Mouse (Mus musculus): ENCODE data around the gene Sufu. TPM values are rescaled to one million over a fixed set of nuclear protein-coding genes. Genes with fewer than 3 reads are reported as not detected.

Gene Sufu
- polyA plus RNA-seq, 1 experiment, result 16.6 TPM

GRCm38 (mm10) chr19:46425266-46425665, 28.6 kb downstream of the Sufu start:
- TF ChIP-seq POLR2A (IDR thresholded peaks at IDR 0.05; ENCODE audit: insufficient read length, low read depth) (no peak), TCF12 (IDR thresholded peaks at IDR 0.05; ENCODE audit: insufficient read depth, poor library complexity, severe bottlenecking) (no peak), MYOG (IDR thresholded peaks at IDR 0.05; ENCODE audit: control insufficient read depth in 1 of 3, insufficient read depth in 1 of 3, insufficient read length in 2 of 3, low read depth in 2 of 3) (no peak)
- Histone ChIP-seq H3K27me3 (ENCODE audit: control insufficient read depth, insufficient read depth, insufficient read length) (no peaks in the 10 kb centered on the region), H3ac (ENCODE audit: control insufficient read depth, insufficient read length) (no peak overlapping the region), H3K79me2 (ENCODE audit: control insufficient read depth, insufficient read depth) (peaks cover 31% of the 10 kb centered on the region), H3K36me3 (ENCODE audit: control insufficient read depth, insufficient read depth) (no peaks in the 10 kb centered on the region), H3K4me2 (ENCODE audit: low read depth) (no peak overlapping the region), H3K4me3 (no peak overlapping the region)

- no peak overlapping the region for H3ac ChIP-seq (ENCODE audit: control insufficient read depth, insufficient read length)
- no peak for TF ChIP-seq MAX (IDR thresholded peaks at IDR 0.05; ENCODE audit: low read depth)
- TF ChIP-seq MYOG (IDR thresholded peaks at IDR 0.05; ENCODE audit: control insufficient read depth in 1 of 3, insufficient read depth in 1 of 3, insufficient read length in 2 of 3, low read depth in 2 of 3), result no peak
- TF ChIP-seq TCF12 (IDR thresholded peaks at IDR 0.05; ENCODE audit: insufficient read depth, poor library complexity, severe bottlenecking), result no peak
- TF ChIP-seq MYOD1 (IDR thresholded peaks at IDR 0.05; ENCODE audit: control insufficient read depth in 1 of 3, insufficient read length in 2 of 3, low read depth in 2 of 3), result no peak
- no peak for TF ChIP-seq TCF3 (IDR thresholded peaks at IDR 0.05; ENCODE audit: insufficient read length, low read depth)
- no peak for TF ChIP-seq SRF (IDR thresholded peaks at IDR 0.05; ENCODE audit: control insufficient read depth, insufficient read length, low read depth)
- no peak for TF ChIP-seq CEBPB (IDR thresholded peaks at IDR 0.05; ENCODE audit: insufficient read depth, poor library complexity, severe bottlenecking)
- no peak for TF ChIP-seq E2F4 (IDR thresholded peaks at IDR 0.05; ENCODE audit: insufficient read depth)
- TF ChIP-seq REST (IDR thresholded peaks at IDR 0.05; ENCODE audit: insufficient read depth, insufficient read length), result no peak
- no peak for TF ChIP-seq POLR2AphosphoS2 (IDR thresholded peaks at IDR 0.05; ENCODE audit: insufficient read length, low read depth)
- TF ChIP-seq USF1 (IDR thresholded peaks at IDR 0.05; ENCODE audit: low read depth), result no peak
- TF ChIP-seq POLR2A (IDR thresholded peaks at IDR 0.05; ENCODE audit: insufficient read length, low read depth), result no peak
- no peak overlapping the region for H3K4me3 ChIP-seq
- H3K79me2 ChIP-seq (ENCODE audit: control insufficient read depth, insufficient read depth), result peaks cover 28% of the 10 kb centered on the region
- H3K36me3 ChIP-seq (ENCODE audit: control insufficient read depth, insufficient read depth), result no peaks in the 10 kb centered on the region
- no peak overlapping the region for H3K4me2 ChIP-seq (ENCODE audit: low read depth)
- no peaks in the 10 kb centered on the region for H3K27me3 ChIP-seq (ENCODE audit: control insufficient read depth, insufficient read depth, insufficient read length)
These were observed 29.8 kb downstream of the Sufu start for GRCm38 (mm10) chr19:46426488-46426887.

- no peaks in the 10 kb centered on the region for H3K27me3 ChIP-seq (ENCODE audit: control insufficient read depth, insufficient read depth, insufficient read length)
- H3K79me2 ChIP-seq (ENCODE audit: control insufficient read depth, insufficient read depth), result peaks cover 11% of the 10 kb centered on the region
- no peak overlapping the region for H3ac ChIP-seq (ENCODE audit: control insufficient read depth, insufficient read length)
- H3K4me2 ChIP-seq (ENCODE audit: low read depth), result no peak overlapping the region
- no peak overlapping the region for H3K4me3 ChIP-seq
- no peaks in the 10 kb centered on the region for H3K36me3 ChIP-seq (ENCODE audit: control insufficient read depth, insufficient read depth)
- TF ChIP-seq USF1 (IDR thresholded peaks at IDR 0.05; ENCODE audit: low read depth), result no peak
- no peak for TF ChIP-seq MYOD1 (IDR thresholded peaks at IDR 0.05; ENCODE audit: control insufficient read depth in 1 of 3, insufficient read length in 2 of 3, low read depth in 2 of 3)
- no peak for TF ChIP-seq POLR2AphosphoS2 (IDR thresholded peaks at IDR 0.05; ENCODE audit: insufficient read length, low read depth)
- TF ChIP-seq CEBPB (IDR thresholded peaks at IDR 0.05; ENCODE audit: insufficient read depth, poor library complexity, severe bottlenecking), result no peak
- no peak for TF ChIP-seq E2F4 (IDR thresholded peaks at IDR 0.05; ENCODE audit: insufficient read depth)
- no peak for TF ChIP-seq TCF3 (IDR thresholded peaks at IDR 0.05; ENCODE audit: insufficient read length, low read depth)
- TF ChIP-seq TCF12 (IDR thresholded peaks at IDR 0.05; ENCODE audit: insufficient read depth, poor library complexity, severe bottlenecking), result no peak
- TF ChIP-seq POLR2A (IDR thresholded peaks at IDR 0.05; ENCODE audit: insufficient read length, low read depth), result no peak
- no peak for TF ChIP-seq MAX (IDR thresholded peaks at IDR 0.05; ENCODE audit: low read depth)
- TF ChIP-seq REST (IDR thresholded peaks at IDR 0.05; ENCODE audit: insufficient read depth, insufficient read length), result no peak
- TF ChIP-seq MYOG (IDR thresholded peaks at IDR 0.05; ENCODE audit: control insufficient read depth in 1 of 3, insufficient read depth in 1 of 3, insufficient read length in 2 of 3, low read depth in 2 of 3), result no peak
- no peak for TF ChIP-seq SRF (IDR thresholded peaks at IDR 0.05; ENCODE audit: control insufficient read depth, insufficient read length, low read depth)
These were observed 32.6 kb downstream of the Sufu start for GRCm38 (mm10) chr19:46429250-46429649.

GRCm38 (mm10) chr19:46433712-46434111, 37.0 kb downstream of the Sufu start:
- TF ChIP-seq POLR2A (IDR thresholded peaks at IDR 0.05; ENCODE audit: insufficient read length, low read depth) (no peak), TCF12 (IDR thresholded peaks at IDR 0.05; ENCODE audit: insufficient read depth, poor library complexity, severe bottlenecking) (no peak), SRF (IDR thresholded peaks at IDR 0.05; ENCODE audit: control insufficient read depth, insufficient read length, low read depth) (no peak), E2F4 (IDR thresholded peaks at IDR 0.05; ENCODE audit: insufficient read depth) (no peak), MYOD1 (IDR thresholded peaks at IDR 0.05; ENCODE audit: control insufficient read depth in 1 of 3, insufficient read length in 2 of 3, low read depth in 2 of 3) (no peak), MYOG (IDR thresholded peaks at IDR 0.05; ENCODE audit: control insufficient read depth in 1 of 3, insufficient read depth in 1 of 3, insufficient read length in 2 of 3, low read depth in 2 of 3) (no peak), CEBPB (IDR thresholded peaks at IDR 0.05; ENCODE audit: insufficient read depth, poor library complexity, severe bottlenecking) (no peak), USF1 (IDR thresholded peaks at IDR 0.05; ENCODE audit: low read depth) (no peak), POLR2AphosphoS2 (IDR thresholded peaks at IDR 0.05; ENCODE audit: insufficient read length, low read depth) (no peak), TCF3 (IDR thresholded peaks at IDR 0.05; ENCODE audit: insufficient read length, low read depth) (no peak)
- Histone ChIP-seq H3K4me2 (ENCODE audit: low read depth) (no peak overlapping the region), H3K79me2 (ENCODE audit: control insufficient read depth, insufficient read depth) (peaks cover 10% of the 10 kb centered on the region), H3K27me3 (ENCODE audit: control insufficient read depth, insufficient read depth, insufficient read length) (no peaks in the 10 kb centered on the region), H3K4me3 (no peak overlapping the region), H3K36me3 (ENCODE audit: control insufficient read depth, insufficient read depth) (no peaks in the 10 kb centered on the region), H3ac (ENCODE audit: control insufficient read depth, insufficient read length) (no peak overlapping the region)

- TF ChIP-seq POLR2AphosphoS2 (IDR thresholded peaks at IDR 0.05; ENCODE audit: insufficient read length, low read depth), result no peak
- no peak for TF ChIP-seq SRF (IDR thresholded peaks at IDR 0.05; ENCODE audit: control insufficient read depth, insufficient read length, low read depth)
- TF ChIP-seq TCF3 (IDR thresholded peaks at IDR 0.05; ENCODE audit: insufficient read length, low read depth), result no peak
- TF ChIP-seq E2F4 (IDR thresholded peaks at IDR 0.05; ENCODE audit: insufficient read depth), result no peak
- TF ChIP-seq USF1 (IDR thresholded peaks at IDR 0.05; ENCODE audit: low read depth), result no peak
- TF ChIP-seq CEBPB (IDR thresholded peaks at IDR 0.05; ENCODE audit: insufficient read depth, poor library complexity, severe bottlenecking), result no peak
- H3K27me3 ChIP-seq (ENCODE audit: control insufficient read depth, insufficient read depth, insufficient read length), result no peaks in the 10 kb centered on the region
- H3K36me3 ChIP-seq (ENCODE audit: control insufficient read depth, insufficient read depth), result no peaks in the 10 kb centered on the region
- no peak overlapping the region for H3ac ChIP-seq (ENCODE audit: control insufficient read depth, insufficient read length)
- H3K79me2 ChIP-seq (ENCODE audit: control insufficient read depth, insufficient read depth), result peaks cover 10% of the 10 kb centered on the region
- H3K4me3 ChIP-seq, result no peak overlapping the region
- H3K4me2 ChIP-seq (ENCODE audit: low read depth), result no peak overlapping the region
These were observed 37.5 kb downstream of the Sufu start for GRCm38 (mm10) chr19:46434148-46434547.
